Mouse (Mus musculus) thymus, adult 2 months (tissue): ENCODE measurements at regions not wholly inside any gene's neighbourhood (a gene's known extent, or its start where the extent isn't known, plus 50 kb on each side); places are given as distances from the start of the nearest gene placed in this dataset.

Experiments used
- CTCF ChIP-seq: fragments of 200-500 bp; IDR thresholded peaks from 2 replicates; pipeline ENCODE4 v1.5.1; 2012; ENCODE audit warnings: mild to moderate bottlenecking, control low read depth, low read length, moderate library complexity, borderline replicate concordance; ENCODE audit not compliant: control insufficient read depth, poor library complexity, insufficient read depth; ENCODE audit errors: extremely low read depth
- POLR2A ChIP-seq: fragments of 200-500 bp; IDR thresholded peaks from 2 replicates; pipeline ENCODE4 v1.6.1; 2012; ENCODE audit warnings: mild to moderate bottlenecking, low read length, control low read depth, moderate library complexity; ENCODE audit not compliant: control insufficient read depth, poor library complexity, insufficient read depth; ENCODE audit errors: extremely low read depth

GRCm38 (mm10) chr4:9028946-9029345 lies 790.1 kb upstream of the Car8 start:
- TF ChIP-seq CTCF (no peak), POLR2A (no peak)
